Mouse (Mus musculus): Measurements from ENCODE around the gene Papss2.

Papss2 gene

DNA sequence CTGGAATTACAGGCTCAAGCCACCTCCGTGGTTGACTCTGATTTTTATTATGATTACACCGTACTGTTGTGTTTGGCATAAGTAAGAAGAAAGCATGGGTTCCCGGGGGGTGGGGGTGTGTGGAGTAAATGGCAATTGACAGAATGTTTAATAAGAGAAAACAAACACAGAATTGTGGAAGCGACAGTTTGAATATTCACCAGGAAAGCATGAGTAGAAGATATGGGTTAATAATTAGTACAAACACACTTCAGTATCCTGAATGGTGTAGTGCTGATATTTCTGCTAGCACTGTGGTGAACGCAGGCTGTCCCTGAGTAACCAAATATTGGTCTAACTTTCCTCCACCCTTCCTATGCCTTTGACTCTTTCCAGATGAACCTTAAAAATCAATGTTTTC lies 3.8 kb downstream of the Papss2 start:
- no peak for DNase-seq (ENCODE audit: low spot score)

DNA sequence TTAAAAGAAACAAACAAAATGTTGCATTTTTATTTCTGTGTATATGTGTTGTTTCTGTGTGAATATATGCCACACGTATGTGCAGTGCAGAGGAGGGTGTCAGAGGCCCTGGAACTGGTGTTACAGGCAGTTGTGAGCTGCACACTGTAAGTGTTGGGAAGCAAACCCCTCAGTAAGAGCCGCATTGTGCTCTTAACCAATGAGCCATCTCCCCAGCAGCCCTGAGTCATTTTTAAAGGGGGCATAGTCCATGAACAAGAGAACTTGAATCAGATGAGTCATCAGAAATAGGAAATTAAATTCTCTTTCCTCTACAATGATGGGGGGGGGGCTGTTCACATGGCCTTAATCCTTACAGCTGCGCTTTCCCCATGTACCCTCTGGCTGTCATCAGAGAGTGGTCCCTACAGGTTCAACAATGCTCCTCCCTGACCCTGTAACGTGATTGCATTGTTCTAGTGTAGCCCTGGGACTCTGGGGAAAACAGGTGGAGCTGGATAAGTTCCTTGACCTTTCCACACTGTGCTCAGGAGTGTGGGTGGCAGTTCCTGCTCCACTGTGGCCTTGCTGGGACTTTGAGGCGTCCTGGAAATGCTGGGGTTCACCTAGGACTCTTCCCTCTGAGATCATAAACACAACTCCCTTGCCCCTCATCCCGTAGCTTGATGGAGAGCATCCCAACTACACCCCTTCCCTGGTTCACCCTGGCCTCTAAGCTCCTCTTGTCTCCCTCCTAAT lies 5.6 kb downstream of the Papss2 start:
- DNase-seq (ENCODE audit: low spot score), result no peak

DNA sequence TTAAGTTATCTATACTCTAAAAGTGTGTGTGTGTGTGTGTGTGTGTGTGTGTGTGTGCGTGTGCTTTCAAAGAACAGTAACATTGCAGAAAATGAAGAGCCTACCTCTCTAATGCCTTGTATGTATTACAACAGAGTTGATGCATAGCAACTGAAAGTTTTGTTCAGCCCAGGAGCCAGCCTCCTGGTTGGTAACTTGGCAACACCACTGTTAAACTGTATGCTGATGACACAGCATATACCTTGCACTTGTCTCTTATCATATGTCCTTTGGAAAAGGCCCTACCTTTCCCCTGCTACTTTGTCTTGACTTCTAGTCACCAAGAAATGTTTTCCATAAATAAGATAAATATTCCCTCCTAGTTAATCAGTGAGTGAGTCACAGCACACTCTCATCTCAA lies 7.9 kb downstream of the Papss2 start:
- no peak for DNase-seq (ENCODE audit: low spot score)

DNA sequence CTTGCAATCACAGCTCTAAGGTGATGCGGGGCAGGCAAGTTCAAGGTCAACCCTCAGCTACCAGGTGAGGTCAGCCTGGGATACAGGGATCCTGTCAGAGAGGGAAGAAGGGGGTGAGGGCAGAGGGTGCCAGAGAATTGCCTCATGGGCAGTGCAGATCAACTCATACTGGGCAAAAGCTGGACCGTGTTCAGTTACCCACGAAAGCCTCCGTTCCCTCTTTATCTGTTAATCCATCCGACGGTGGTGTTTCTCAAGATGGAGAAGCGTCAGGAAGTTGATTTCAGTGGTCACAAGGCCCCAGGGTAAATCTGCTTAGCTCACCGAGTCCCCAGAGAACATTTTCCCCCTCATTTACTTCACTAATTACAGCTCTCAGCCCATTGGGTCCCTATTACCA lies 8.5 kb downstream of the Papss2 start:
- no peak for DNase-seq (ENCODE audit: low spot score)

DNA sequence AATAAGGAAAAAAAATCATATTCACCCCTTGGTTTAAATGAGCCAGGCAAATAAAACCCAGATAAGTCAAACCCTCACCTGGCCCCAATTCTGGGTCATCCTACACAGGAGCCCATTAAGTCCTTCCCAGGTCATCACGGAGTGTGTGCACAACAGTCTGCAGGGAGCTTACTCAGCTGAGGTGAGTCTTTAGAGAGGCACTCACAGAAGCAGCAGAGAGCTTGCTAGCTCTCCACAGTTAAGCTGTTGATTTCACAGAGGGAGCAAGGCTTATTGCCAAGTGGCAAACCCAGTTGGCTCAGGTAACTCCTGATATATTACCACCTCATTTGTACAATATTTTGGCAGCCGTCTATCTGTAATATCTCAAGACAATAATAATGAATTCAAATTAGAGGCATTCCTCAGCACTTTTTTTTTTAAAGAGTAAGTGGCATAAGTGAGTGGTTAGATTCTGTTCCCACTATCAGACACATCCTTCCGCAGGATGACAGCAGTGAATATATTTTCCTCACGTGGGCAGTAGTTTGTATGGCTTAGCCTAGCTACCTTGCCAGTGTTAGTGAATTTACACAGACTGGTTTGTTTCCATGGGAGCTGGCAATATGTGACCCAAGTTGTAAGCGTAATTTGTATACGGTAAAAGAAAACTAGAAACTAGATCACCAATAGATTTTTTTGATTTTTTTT lies 9.1 kb downstream of the Papss2 start:
- no peak for DNase-seq (ENCODE audit: low spot score)

DNA sequence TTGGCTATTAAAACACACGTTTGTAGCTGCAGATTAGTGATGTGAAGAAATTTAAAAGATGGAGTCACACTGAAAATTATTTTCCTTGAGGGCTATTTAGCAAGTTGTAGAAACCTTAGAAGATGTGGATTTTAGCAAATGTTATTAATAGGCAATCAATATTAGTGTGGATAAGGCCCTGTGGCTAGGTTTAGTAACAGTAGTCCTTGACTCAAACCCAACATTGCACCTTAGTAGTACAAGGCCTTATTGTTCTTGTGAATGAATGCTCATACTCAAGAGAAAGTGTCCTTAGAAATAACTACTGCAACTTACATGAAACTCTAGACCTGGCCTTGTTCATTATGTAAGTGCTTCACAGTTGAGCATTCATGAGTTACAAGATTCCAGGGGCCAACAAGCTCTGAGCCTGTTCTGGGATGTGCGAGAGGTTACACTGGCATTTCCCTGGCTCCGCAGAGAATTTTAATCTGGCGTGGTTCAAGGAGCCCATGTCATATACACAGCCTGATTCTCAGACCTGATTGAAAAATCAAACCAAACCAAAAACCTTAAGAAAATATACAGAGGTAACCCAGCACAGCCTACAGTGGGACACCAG lies 10.7 kb downstream of the Papss2 start:
- no peak for DNase-seq (ENCODE audit: low spot score)

DNA sequence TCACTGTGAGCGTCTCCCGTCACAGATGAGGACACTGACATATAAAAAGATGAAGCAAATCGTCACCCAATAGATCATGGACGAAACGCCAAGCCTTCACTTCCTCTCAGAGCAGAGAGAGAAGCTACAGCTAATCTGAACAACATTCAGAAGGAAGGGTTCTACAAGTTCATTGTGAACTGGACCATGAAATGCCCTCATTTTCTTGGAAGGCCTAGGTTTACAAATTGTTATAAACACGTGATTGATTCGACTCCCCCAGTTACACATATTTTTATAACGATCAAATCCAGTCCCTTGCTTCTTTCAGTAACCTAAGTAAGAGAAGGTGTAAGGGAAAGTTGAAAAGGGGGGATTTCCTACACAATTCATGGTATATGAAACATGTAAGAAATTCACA lies 11.4 kb downstream of the Papss2 start:
- no peak for DNase-seq (ENCODE audit: low spot score)

DNA sequence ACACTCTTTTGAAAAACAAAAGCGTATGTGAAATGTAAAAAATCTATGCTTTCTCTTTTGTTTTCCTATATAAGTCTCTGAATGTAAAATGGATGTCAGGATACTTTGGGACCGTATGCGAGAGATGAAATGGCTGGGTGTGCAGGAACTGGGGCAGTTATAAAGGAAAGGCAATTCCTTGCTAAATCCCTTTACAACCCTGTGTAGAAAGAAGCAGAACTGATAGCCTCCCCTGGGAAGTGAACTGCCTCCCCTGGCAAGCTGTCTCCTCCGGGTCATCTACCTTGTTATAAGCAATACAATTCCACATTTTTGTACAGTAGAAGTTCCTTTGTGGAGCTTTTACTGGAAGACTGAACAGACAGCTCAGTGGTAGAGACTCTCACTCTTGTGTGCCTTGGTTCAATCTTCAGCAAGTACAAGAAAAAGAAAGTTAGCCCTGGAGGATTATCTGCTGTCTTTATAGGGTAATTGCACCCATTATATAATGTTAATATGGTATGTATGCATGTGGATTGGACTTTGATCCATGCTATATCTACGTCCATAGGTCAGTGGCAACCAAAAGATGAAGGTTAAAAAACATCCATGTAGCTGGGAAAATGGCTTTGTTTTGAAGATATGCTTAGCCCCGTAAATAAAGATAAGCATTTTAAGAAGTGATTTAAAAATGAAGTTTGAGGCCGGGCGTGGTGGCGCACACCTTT lies 15.9 kb downstream of the Papss2 start:
- no peak for DNase-seq (ENCODE audit: low spot score)

DNA sequence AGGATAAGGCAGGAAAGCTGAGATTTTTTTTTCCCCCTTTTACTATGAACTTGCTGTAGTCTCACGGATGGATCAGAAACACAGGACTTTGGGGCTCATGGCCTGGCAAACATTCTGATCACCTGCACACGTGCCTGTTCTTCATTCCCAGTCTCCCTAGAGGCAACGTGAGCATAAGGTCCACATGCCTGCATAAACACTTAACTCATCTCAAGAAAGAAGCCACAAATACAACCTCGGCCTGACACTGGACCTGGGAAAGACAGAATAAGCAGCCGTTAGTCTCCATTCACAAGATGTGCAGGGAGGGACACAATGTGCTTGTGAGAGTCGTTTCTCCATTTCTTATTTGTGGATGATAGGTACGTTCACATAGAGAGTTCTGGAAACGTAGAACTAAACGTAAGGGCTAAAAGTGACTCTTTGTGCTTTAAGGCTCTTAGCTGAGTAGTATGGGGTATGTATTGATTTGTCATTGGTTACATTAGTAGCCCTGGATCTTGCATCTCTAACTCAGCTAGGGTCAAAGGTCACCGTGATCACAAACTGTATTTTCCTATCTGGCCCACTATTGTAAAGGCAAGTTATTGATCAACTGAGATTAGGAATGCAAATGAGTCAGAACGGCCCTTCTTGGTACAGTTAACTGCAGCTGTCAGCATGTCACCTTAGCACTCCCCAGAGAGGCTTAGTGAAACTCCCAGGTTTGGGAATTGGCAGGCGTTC lies 18.6 kb downstream of the Papss2 start:
- DNase-seq (ENCODE audit: low spot score), result no peak

DNA sequence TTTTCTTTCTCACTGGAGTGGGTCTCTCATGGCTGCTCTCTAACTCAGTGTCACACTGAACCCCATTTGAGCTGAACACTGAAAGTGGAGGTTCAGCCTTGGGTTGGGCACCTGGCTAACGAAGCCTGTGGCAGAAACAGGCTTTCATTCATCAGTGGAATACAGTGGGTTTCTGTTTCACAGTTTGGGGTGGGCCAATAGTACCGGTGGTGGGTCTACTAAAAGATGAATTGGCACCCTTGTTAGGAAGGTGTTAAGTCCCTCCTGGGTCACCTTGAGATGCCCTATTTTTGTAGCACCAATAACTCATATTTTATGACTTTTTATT lies 19.1 kb downstream of the Papss2 start:
- no peak for DNase-seq (ENCODE audit: low spot score)

DNA sequence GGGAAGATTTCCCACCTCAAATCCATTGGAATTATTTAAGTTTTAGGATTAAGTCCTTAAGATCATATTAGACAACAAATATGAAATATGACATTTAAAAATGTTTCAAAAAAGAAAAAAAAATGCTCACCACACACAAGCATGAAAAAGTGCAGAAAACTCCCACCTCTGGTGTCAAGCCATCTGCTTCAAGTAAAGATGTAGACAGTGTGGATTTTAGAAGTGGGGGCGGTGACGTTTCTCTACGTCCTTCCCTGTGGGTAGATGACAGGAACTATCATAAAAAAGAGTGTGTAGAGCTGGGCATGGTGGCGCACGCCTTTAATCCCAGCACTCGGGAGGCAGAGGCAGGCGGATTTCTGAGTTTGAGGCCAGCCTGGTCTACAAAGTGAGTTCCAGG lies 21.1 kb downstream of the Papss2 start:
- DNase-seq (ENCODE audit: low spot score), result no peak

DNA sequence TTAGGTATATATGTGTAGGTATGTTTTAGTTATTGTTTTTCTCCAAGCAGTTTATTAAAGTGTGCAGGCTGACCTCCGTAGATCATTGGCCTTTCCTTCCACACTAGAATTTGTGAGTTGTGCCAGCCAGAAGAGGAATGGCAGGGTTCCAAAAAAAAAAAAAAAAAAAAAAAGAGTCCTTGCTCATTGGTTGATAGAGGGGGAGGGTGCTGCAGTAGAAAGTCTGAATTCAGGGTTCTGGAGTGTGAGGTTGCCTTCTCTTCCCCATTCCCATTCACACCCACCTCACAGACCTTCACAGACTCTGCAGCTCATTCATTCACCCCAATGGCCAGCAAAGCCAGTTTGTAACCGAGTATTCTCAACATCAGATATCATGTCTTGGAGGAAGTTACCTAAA lies 24.1 kb downstream of the Papss2 start:
- no peak for DNase-seq (ENCODE audit: low spot score)

DNA sequence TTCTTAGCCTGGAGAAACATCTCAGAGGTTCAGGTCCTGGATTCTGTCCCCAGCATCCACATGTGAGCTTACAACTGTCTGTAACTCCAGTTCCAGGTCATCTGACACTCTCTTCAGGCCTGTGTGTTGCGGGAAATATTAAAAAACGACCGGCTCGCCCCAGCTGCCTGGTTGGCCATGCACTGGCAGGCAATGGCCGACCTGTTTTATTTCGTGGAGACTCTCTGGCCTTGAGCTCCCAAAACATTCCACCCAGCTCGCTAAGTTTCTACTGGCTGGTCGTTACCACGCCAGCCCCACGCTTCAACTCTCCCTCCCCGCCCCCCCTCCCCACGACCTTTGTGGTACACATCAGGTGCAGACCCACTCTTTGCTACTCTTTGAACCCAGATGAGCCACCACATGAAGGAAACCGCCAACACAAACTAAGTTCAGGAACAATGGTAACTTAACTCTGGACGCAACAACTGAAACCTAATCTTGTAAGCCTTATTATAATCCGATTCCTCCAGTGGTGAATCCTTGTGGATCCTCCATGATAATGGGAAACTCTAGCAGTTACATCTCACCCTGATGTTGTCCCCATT lies 25.4 kb downstream of the Papss2 start:
- no peak for DNase-seq (ENCODE audit: low spot score)

DNA sequence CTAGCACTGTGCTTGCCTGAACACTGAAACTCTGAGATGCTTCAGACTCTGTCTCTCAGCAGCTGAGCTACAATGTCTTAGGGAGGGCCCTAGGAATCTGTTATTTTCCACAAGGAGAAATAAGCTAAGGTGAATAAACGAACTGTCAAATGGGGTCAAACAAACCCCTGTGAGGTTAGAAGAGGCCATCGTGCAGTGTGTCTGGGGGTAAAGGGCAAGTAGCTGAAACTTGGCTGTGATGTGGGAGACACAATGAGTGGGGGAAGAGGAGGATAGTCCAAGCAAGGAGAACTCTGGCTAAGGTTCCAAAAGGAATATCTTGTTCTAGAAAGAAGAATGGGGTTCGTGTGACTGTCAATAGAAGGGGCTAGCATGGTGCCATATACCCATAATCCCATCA lies 26.6 kb downstream of the Papss2 start:
- DNase-seq (ENCODE audit: low spot score), result no peak

DNA sequence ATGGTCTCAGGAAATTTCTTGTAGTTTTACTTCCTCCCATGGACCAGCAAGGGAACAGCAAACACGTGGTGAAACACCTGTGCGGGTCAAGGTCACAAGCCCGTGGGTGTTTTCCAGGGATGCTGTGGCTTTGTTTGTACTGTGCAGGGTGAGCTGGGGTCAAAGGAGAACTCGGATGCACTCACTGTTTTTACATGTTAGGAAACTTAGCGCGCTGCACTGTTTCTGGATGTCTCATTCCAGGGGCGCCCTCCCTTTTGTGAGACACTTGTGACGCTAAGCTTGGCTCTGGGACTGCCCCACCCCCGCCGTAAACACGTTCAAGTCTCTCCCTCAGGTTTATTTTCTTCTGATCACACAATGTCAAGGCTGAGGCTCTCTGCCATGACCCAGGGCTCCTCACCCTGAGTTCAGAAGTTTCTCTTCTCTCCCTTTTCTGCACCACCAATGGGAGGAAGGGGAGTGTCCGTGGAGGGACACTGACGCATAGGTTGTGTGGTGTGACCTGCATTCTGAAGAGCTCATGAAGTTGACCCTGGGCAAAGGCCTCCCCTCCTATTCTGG lies 31.3 kb downstream of the Papss2 start:
- no peak for DNase-seq (ENCODE audit: low spot score)

DNA sequence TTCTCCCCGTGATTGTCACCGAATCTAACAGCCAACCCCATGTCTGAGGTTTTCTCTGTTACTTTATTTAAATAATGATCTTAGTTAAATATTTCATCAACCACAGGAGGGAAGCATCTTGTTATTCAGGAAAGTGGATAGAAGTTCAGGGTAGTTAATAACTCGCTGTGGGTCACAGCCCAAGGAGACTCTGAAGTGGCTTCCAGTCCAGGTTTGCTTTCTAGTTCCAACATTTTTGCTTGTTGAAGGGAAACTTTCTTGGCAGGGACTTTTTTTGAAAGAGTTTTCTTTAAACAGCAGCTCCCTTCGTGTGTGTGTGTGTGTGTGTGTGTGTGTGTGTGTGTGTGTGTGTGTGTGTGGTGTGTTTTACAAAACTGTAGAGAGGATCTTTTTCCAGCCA lies 32.0 kb downstream of the Papss2 start:
- DNase-seq (ENCODE audit: low spot score), result no peak

DNA sequence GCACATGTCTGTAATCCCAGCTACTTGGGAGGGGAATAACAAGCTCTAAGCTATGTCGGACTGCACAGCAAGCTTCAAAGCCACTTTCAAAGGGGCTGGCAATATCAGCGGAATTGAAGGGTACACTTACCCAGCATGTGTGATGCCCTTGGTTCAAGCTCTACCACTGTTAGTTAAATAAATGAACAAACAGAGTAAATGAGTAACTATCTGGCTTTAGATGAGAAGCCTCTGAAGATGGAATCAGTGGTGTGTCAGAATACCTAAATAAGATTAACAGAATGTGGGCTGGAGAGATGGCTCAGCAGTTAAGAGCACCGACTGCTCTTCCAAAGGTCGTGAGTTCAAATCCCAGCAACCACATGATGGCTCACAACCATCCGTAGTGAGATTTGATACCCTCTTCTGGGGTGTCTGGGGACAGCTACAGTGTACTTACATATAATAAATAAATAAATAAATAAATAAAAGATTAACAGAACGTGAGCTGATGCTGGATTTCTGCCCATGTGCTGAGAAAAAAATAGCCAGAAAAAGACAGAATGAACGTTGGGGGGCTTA lies 33.1 kb downstream of the Papss2 start:
- DNase-seq (ENCODE audit: low spot score), result no peak

DNA sequence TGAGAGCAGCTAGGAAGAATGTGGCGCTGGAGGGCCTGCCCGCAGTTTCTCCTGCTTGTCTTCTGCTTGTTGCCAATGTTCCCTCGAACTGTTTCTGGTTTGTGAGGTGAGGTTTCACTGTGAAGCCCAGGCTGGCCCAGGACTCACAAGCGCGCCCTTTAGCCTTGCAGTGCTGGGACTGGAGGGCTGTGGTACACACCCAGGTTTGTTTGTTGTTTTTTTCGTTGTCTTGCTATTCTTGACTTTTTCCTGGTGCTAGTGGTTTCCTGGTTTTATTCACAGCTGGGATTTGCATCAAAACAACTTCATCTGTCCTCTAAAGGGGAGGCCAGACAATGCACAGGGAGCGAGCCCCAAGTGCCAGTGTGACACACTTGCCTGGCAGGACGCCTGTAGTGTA lies 39.3 kb downstream of the Papss2 start:
- DNase-seq (ENCODE audit: low spot score), result no peak

DNA sequence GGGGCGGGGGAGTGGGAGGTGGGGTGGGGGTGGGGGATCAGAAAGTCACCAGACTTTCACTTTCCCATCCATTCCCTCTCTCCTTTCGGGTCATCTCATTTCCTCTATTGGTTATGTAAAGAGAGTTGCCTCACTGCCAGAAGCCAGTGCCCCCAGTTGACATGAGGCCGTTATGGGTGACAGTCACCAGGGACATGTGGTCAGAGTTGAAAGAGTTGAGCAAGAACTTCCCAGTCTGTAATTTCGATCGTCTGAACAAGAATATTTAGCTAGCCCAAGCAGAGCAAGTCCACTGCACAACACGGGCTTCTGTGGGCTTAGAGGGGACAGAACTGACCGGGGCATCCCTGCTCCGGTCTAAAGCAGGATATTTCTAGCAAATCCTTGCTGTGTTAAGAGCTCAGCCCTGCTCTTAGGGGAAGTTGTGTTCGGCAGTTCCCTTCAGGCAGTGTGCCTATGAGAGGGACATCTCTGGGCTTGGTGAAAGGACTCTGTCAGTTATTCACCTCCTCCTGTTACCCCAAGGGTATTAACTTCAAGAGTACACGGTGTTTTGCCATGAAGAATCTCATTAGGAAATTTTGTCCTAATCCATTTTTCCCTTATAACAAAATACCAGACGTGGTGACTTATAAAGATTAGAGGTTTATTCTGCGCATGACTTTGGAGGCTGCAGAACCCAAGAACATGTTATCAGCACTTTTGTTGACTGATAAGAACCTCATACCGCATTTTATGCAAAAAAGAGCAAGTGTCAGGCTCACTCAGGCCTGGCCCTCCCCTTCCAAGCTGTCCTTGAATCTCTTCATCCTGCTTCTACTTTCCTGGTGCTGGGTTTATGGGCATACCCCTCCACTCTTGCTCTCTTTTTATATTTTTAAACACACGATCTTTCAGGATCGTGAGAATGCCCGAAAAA lies 42.0 kb downstream of the Papss2 start:
- DNase-seq (ENCODE audit: low spot score), result no peak

DNA sequence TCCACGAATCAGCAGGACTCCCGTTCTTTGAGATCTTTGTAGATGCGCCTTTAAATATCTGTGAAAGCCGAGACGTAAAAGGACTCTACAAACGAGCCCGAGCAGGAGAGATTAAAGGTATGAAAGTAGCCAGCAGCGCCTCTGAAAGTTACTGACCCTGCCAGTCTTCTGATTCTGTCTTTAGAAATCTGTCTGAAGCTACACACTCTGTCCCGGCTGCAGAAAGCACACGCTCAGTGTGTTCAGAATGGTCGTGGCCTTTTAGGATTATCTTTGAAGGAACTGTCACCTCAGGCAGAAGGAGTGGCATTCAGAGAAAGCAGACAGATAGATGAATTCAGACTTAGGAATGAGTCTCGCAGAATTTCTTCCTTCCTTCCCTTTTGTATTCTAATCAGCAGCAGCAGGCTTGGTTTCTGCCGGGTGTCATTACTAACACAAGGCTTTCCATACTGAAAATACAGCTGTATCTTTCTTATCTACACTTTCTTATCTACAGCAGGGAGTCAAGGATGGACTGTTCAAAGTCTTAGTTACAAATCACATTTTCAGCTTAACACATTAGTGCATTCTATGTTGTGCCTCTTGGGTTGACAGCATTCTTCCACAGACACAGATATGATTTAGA lies 42.8 kb downstream of the Papss2 start:
- no peak for DNase-seq (ENCODE audit: low spot score)
